Mouse (Mus musculus) adrenal gland, postnatal 14 days (tissue): ENCODE data around the gene Lhfpl5. TPM values are rescaled to one million over a fixed set of nuclear protein-coding genes. Genes with fewer than 3 reads are reported as not detected.
"Not testable (repeated sequence)": the region's sequence is repeated elsewhere in the genome, so short reads cannot be mapped to it uniquely, and the experiment has no call there.

Experiments used
- DNase-seq: peaks from one replicate; pipeline ENCODE4 v3.0.0; 2021; ENCODE audit warnings: mixed read lengths
- long read RNA-seq, 2 experiments: library from polyadenylated mRNA; stranded (forward); transcript quantifications; one replicate each; pipeline ENCODE4 v2.0.0; 2021
- total RNA-seq: library from RNA; stranded (reverse); gene quantifications from 2 replicates; pipeline ENCODE4 v1.2.3, GENCODE M21; 2021

Lhfpl5 gene
- total RNA-seq, result 1.7 and 3.3 TPM in 2 replicates
- long read RNA-seq, experiment 1, transcript Lhfpl5-201 (4 exons, 1,313 nt), result major isoform, 7 of 7 reads
- long read RNA-seq, experiment 1, partial matches to known transcripts, result 0 of 7 reads
- long read RNA-seq, experiment 1, other reads (novel, unspliced or antisense), result 0 of 7 reads
- long read RNA-seq, experiment 2, transcript Lhfpl5-201 (4 exons, 1,313 nt), result major isoform, 5 of 6 reads
- long read RNA-seq, experiment 2, partial matches to known transcripts, result 0 of 6 reads
- long read RNA-seq, experiment 2, other reads (novel, unspliced or antisense), result 1 of 6 reads

DNA sequence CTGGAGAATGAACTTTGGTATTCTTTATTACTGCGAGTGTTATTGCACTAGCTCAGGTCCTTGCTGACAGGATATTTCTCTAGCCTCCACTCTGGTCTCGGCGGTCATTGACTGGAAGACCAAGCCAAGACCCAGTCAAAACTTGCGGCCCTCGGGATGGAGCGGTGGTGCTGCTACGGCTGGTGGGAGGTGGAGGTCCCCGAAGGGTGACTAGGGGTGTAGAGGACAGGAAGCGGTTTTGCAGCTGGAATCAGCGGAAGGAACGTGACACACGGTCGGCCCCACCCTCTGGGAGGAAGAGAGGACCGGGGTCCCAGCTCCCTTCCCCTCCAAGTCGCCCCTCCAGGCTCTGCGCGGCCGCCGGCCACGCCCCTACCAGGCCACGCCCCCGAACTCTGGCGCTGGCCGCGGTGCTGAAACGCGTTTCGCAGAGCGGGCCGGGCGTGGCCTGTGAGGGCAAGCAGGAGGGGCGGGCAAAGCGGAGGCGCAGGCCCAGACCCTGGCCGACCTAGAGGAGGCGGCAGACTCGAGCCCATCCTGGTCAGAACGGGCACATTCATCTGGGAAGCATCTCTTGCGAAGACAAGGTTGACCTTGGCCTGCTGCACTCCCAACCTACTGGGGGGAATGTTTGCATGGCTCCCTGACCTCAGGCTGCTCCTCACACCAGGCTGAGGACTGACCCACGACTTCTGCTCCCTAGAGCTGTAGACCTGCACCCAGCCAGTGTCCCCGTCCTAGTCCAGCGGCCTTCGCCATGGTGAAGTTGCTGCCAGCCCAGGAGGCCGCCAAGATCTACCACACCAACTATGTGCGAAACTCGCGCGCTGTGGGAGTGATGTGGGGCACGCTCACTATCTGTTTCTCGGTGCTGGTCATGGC lies at the start of gene Lhfpl5:
Gene Lhfpl5 (plus strand): TSS at position 398 of the 882 bp plus-strand sequence.
- peak; percentile 73 for DNase-seq

GRCm38 (mm10) chr17:28527184-28528042 lies 48.0 kb upstream of the Lhfpl5 start:
- DNase-seq, result peak; percentile 86

GRCm38 (mm10) chr17:28528043-28528351 lies 47.4 kb upstream of the Lhfpl5 start:
- peak; percentile 93 for DNase-seq

- no peak for DNase-seq
Measured at GRCm38 (mm10) chr17:28529116-28529515, 46.3 kb upstream of the Lhfpl5 start.

- no peak for DNase-seq
Measured at GRCm38 (mm10) chr17:28530506-28530905, 44.9 kb upstream of the Lhfpl5 start, which contains the start of gene Armc12. Gene Armc12 (plus strand): TSS chr17:28530806.

GRCm38 (mm10) chr17:28531946-28532345 lies 43.5 kb upstream of the Lhfpl5 start:
- no peak for DNase-seq

GRCm38 (mm10) chr17:28532557-28532956 lies 42.9 kb upstream of the Lhfpl5 start:
- DNase-seq, result no peak

DNA sequence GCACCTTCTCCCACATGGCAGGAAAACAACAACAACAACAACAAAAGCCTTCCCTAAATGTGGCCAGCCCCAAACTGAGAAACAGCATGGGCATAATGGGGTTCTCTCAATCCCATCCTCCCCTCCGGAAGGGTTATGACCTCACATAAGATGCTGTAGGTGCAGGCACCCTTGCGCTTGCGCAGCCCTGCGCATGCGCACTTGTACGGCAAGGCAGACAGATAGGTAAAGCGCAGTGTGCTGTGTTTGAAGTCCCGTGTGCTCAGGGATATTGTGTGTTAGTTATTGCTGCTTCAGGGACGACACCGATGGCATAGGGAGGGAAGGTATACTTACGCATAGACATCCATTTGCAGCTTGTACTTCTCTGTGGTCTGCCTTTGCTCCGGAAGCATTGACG lies 42.1 kb upstream of the Lhfpl5 start:
- DNase-seq, result no peak

DNA sequence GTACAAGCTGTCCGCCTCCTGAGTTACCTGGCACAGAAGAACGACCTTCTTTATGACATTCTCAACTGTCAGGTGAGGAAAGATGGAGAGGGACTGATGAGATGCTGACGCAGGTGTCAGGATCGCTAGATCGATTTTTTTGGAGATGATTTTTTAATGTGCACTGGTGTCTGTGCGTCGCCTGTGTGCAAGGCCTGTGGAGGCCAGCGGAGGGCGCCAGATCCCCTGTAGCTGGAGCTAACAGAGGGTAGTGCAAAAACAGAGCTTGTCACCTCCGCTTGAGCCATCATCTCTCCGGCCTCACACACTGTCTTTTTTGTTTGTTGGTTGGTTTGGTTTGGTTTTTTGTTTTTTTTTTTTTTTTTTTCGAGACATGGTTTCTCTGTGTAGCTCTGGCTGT lies 37.6 kb upstream of the Lhfpl5 start:
- DNase-seq, result no peak

DNA sequence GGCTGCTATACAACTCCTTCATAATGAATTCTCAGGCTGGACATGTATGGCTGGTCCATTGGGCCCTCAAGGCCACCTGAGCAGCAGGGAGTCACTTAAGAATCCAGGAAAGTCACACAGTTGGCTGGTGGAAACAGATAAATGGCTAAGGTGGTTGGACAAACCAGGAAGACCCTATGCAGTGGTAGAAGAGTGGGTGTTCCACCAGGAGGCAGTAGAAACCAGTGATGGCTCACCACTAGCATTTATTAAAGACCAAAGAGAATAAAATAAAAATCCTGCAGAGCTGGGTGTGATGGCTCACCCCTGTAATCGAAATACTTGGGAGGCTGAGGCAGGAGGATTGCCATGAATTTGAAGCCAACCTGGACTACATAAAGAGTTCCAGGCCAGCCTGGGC lies 28.5 kb upstream of the Lhfpl5 start:
- DNase-seq, result peak; percentile 48

- no peak for DNase-seq
Measured at GRCm38 (mm10) chr17:28548550-28548949, 26.9 kb upstream of the Lhfpl5 start.

DNA sequence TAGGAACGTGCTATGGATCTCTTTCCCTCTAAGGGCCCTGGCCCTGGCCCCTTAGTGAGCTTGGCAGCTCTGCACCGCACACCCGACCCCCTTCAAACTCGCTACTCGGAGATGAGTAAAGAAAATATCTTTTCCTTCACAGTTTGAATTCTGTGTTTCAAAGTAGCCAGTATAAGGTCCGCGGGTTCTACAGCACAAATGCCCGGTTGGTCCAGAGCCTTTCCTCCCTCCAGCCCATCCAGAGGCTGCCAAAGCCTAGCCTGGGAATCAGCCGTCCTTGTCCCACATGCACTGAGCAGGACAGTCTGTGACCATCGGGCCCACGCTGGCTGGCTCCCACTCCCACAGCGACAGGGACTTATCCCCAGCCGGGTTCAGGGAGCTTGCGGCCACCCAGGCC lies 26.3 kb upstream of the Lhfpl5 start, which contains the start of gene Clpsl2:
Gene Clpsl2 (plus strand): TSS at position 301 of the 400 bp plus-strand sequence.
- DNase-seq, result no peak

DNA sequence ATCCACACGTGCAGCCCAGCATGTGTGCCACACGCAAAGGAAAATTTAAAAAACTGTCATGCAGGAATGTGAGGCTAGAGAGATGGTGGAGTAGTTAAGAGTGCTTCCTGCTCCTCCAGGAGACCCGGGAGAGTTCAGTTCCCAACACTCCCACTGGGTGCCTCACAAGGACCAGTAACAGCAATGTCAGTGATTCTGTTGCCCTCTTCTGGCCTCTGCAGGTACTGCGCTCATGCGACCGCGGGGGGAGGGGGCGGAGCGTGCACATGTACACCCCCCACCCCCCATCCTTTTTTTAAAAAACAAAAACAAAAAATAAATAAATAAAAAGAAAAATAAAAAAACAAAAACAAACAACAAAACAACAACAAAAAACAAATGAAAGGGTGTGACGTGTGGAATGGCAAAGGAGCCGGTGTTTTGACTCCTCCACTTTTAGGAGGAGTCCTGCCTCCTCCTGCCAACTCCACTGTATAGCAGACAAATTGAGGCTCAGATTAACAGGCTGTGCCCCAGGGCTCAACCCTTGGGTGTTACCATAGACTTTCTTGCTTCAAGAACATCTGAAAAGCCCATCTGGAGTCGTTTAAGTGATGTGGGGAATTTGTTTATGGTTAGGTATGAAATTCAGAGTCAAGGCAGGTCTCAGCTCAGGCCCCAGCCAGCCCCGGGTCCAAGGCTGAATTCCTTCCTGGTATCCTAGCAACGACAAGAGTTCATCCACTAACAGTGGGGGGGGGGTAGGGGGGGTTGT lies 22.2 kb upstream of the Lhfpl5 start:
- DNase-seq, result peak; percentile 85

- DNase-seq, result not testable (repeated sequence)
Measured at GRCm38 (mm10) chr17:28554021-28554420, 21.4 kb upstream of the Lhfpl5 start.

DNA sequence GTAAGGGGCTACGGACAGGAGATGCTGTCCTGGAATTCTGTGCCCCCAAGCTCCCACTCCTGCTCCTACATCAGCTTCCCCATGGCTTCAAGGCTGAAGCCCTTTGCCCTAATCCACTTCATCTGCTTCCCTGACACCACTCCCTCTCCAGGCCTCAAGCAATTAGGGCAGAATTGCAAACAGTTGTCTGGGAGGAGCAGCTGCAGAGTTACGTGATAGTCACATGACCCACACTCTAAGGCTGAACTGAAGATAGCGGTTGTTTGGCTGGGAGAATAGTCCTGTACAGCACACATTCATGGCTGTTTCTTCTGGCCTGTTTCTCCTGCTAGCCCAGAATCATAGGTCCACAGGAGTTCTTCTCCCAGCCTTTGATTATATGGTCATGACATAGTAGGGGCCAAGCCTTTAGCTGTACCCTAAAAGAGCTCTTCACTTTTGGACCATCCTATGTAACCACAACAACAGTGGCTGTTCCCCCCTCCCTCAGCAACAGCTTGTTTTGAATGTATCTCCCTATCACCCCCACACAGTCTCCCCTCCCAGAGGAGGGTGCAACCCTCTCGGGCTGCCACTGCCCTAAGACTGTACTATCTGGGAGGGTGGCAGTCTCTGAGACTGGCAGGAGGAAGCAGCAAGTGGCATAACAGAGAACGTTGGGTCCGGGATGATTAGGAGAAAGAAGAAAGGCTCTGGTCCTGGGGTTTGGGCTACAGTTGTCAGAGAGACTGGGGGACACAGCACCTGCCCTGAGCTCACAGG lies 18.6 kb upstream of the Lhfpl5 start:
- DNase-seq, result no peak

DNA sequence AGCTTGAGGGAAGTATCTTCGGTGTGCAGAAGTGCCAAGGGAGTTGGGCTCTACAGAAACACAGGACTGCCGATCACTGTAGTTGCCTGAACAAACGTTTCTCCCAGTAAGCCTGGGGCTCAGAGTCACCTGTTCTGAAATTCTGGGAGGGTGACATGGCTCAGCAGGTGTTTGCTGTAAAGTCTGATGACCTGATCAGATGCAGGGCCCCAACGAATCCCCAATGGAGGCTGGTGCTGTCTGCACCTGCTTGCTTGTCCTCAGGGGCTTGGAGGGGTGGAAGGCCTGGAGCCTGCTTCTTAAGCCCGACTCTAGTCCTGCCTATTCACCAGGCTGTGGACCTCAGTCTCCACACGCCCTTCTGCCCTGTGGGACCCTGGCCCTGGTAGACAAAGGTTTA lies 17.7 kb upstream of the Lhfpl5 start:
- no peak for DNase-seq

DNA sequence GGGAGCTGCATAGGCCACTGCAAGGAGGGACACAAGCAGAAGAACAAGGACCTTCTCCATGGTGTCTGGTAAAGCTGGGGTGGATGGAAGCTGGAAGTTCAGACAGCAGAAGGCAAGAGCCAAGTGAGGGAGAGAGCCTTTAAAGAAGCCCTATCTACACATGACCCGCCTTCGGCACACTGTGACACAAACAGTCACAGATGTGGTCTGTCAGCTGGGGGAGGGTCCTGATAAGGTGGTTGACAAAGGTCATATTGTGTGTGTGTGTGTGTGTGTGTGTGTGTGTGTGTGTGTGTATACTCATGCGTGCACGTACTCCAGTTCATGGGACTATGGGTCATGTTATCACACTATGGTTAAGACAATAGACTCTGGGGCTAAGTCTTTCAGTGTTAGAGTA lies 14.8 kb upstream of the Lhfpl5 start, which contains the start of gene Clps:
Gene Clps (minus strand): TSS at position 169 of the 400 bp plus-strand sequence.
- DNase-seq, result no peak

GRCm38 (mm10) chr17:28561613-28562012 lies 13.8 kb upstream of the Lhfpl5 start:
- no peak for DNase-seq

GRCm38 (mm10) chr17:28565181-28565580 lies 10.3 kb upstream of the Lhfpl5 start:
- no peak for DNase-seq

- no peak for DNase-seq
Measured at GRCm38 (mm10) chr17:28567541-28567940, 7.9 kb upstream of the Lhfpl5 start.

DNA sequence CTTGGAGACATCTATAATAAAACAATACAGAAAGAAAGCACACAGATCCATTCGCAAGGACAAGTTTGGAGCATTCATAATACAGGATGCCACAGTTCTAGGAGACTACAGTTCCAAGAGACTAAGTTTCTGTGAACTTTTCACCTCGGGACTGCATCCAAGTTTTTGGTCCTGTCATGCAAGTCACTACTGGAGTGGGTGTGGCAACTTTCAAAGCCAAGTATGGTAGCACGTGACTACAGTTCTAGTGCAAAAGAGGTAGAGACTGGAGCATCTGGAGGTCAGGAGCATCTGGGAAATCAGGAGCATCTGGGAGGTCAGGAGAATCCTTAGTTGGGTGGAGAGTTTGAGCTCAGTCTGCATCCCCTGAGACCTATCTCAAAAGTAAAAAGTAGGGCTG lies 3.6 kb upstream of the Lhfpl5 start:
- no peak for DNase-seq
